Mouse (Mus musculus) embryonic facial prominence, embryonic 12.5 days (tissue): ENCODE measurements around the gene Iqcn. TPM values are rescaled to one million over a fixed set of nuclear protein-coding genes. Genes with fewer than 3 reads are reported as not detected.

Source experiments
- ATAC-seq: fragments of 200-750 bp; cut with Nextera tagmentation; 2 replicates; pipeline ENCODE4 v1.8.0; 2017; ENCODE audit not compliant: insufficient number of reproducible peaks, insufficient read depth, low FRiP score, low TSS enrichment
- H3K27ac ChIP-seq: fragments of 300-500 bp; sonication (generic); 2 replicates; pipeline ENCODE4 v1.5.1; 2016; ENCODE audit warnings: mild to moderate bottlenecking
- H3K27me3 ChIP-seq: fragments of 300-500 bp; sonication (generic); 2 replicates; pipeline ENCODE4 v1.6.1; 2016; ENCODE audit warnings: mild to moderate bottlenecking, moderate library complexity
- H3K36me3 ChIP-seq: fragments of 300-500 bp; sonication (generic); 2 replicates; pipeline ENCODE4 v1.6.1; 2016; ENCODE audit warnings: mild to moderate bottlenecking
- H3K4me1 ChIP-seq: fragments of 300-500 bp; sonication (generic); 2 replicates; pipeline ENCODE4 v1.6.1; 2016
- H3K4me2 ChIP-seq: fragments of 300-500 bp; sonication (generic); replicated peaks from 2 replicates; pipeline ENCODE4 v1.6.1; 2016; ENCODE audit warnings: mild to moderate bottlenecking, moderate library complexity
- H3K4me3 ChIP-seq: fragments of 300-500 bp; sonication (generic); 2 replicates; pipeline ENCODE4 v1.5.1; 2016; ENCODE audit warnings: mild to moderate bottlenecking
- H3K9ac ChIP-seq: fragments of 300-500 bp; sonication (generic); 2 replicates; pipeline ENCODE4 v1.6.1; 2016; ENCODE audit warnings: mild to moderate bottlenecking, moderate library complexity
- H3K9me3 ChIP-seq: fragments of 300-500 bp; sonication (generic); 2 replicates; pipeline ENCODE4 v1.6.1; 2016; ENCODE audit warnings: mild to moderate bottlenecking, moderate library complexity
- WGBS: fragments of 180-500 bp; shearing (Covaris S2); methylation state at CpG from one replicate; pipeline ENCODE4 v1.1.7; 2016; 5-methylcytosine and 5-hydroxymethylcytosine counted together
- polyA plus RNA-seq: library from polyadenylated mRNA; unstranded; fragments of >200 nt; fragmentation: Nextera tagmentation; extraction: Ambion mirVana; gene quantifications from 2 replicates; pipeline ENCODE4 v1.2.1, GENCODE M21; 2016

Gene Iqcn
- polyA plus RNA-seq, 1 experiment from 2014 or later, result not detected

- ATAC-seq, result no peak
- Histone ChIP-seq H3K4me2 (peak overlapping the region; percentile 46), H3K27ac (peak overlapping the region; percentile 98), H3K36me3 (no peaks in the 10 kb centered on the region), H3K27me3 (no peaks in the 10 kb centered on the region), H3K4me3 (peak overlapping the region; percentile 6), H3K9me3 (no peaks in the 10 kb centered on the region), H3K4me1 (peaks cover 53% of the 10 kb centered on the region), H3K9ac (peak overlapping the region; percentile 43)
- 6% methylated on average over 29 of the region's 31 CpGs for WGBS
Measured at GRCm38 (mm10) chr8:70696019-70696885, 7.0 kb upstream of the Iqcn start.

GRCm38 (mm10) chr8:70696946-70697345 is 6.3 kb upstream of the Iqcn start:
- Histone ChIP-seq H3K4me1 (peaks cover 52% of the 10 kb centered on the region), H3K27me3 (no peaks in the 10 kb centered on the region), H3K27ac (peak overlapping the region; percentile 98), H3K9ac (peak overlapping the region; percentile 43), H3K4me2 (peak overlapping the region; percentile 46), H3K36me3 (no peaks in the 10 kb centered on the region), H3K4me3 (peak overlapping the region; percentile 6), H3K9me3 (no peaks in the 10 kb centered on the region)
- 22% methylated on average over 4 of the region's 4 CpGs for WGBS
- no peak for ATAC-seq

- Histone ChIP-seq H3K4me2 (peak overlapping the region; percentile 68), H3K9ac (peak overlapping the region; percentile 38; the same call in 1 of the 2 replicates)
Measured at GRCm38 (mm10) chr8:70697366-70698250, 5.6 kb upstream of the Iqcn start.

GRCm38 (mm10) chr8:70698310-70699109 is 4.7 kb upstream of the Iqcn start, which contains the start of gene Jund:
Gene Jund (plus strand): TSS chr8:70698949.
- Histone ChIP-seq H3K4me2 (peak within 1 kb of the TSS; percentile 68), H3K36me3 (peaks cover 9% of the 10 kb centered on the region; the same call in 1 of the 2 replicates), H3K4me3 (peak within 1 kb of the TSS; percentile 86), H3K4me1 (peaks cover 50% of the 10 kb centered on the region), H3K9ac (peak within 1 kb of the TSS; percentile 99), H3K9me3 (no peaks in the 10 kb centered on the region), H3K27me3 (no peaks in the 10 kb centered on the region), H3K27ac (peak within 1 kb of the TSS; percentile 98)
- under 1% methylated on average over 66 of the region's 69 CpGs for WGBS
- ATAC-seq, result peak; percentile 83

More at GRCm38 (mm10) chr8:70697366-70698250, 5.6 kb upstream of the Iqcn start:
- peaks cover 50% of the 10 kb centered on the region for H3K4me1 ChIP-seq
- H3K4me3 ChIP-seq, result peak overlapping the region; percentile 86
- 69% methylated on average over 12 of the region's 12 CpGs for WGBS
- no peaks in the 10 kb centered on the region for H3K27me3 ChIP-seq
- peak overlapping the region; percentile 98 for H3K27ac ChIP-seq
- H3K9me3 ChIP-seq, result no peaks in the 10 kb centered on the region
- ATAC-seq, result no peak
- H3K36me3 ChIP-seq, result no peaks in the 10 kb centered on the region

GRCm38 (mm10) chr8:70699116-70699833 is 4.0 kb upstream of the Iqcn start:
- H3K4me1 ChIP-seq, result peaks cover 47% of the 10 kb centered on the region
- H3K9me3 ChIP-seq, result no peaks in the 10 kb centered on the region
- under 1% methylated on average over 81 of the region's 89 CpGs for WGBS
- peak overlapping the region; percentile 98 for H3K27ac ChIP-seq
- H3K4me2 ChIP-seq, result peak overlapping the region; percentile 68
- peak overlapping the region; percentile 86 for H3K4me3 ChIP-seq
- peak overlapping the region; percentile 99 for H3K9ac ChIP-seq
- H3K36me3 ChIP-seq, result peaks cover 9% of the 10 kb centered on the region; the same call in 1 of the 2 replicates
- peak; percentile 9 for ATAC-seq
- H3K27me3 ChIP-seq, result no peaks in the 10 kb centered on the region

- Histone ChIP-seq H3K27me3 (no peaks in the 10 kb centered on the region), H3K9me3 (no peaks in the 10 kb centered on the region), H3K27ac (peak overlapping the region; percentile 98), H3K9ac (peak overlapping the region; percentile 99), H3K4me1 (peaks cover 47% of the 10 kb centered on the region), H3K36me3 (peaks cover 9% of the 10 kb centered on the region; the same call in 1 of the 2 replicates), H3K4me3 (peak overlapping the region; percentile 86), H3K4me2 (peak overlapping the region; percentile 68)
- ATAC-seq, result no peak
- under 1% methylated on average over 59 of the region's 59 CpGs for WGBS
Measured at GRCm38 (mm10) chr8:70699834-70700554, 3.3 kb upstream of the Iqcn start.

GRCm38 (mm10) chr8:70700555-70700922 is 2.7 kb upstream of the Iqcn start:
- WGBS, result under 1% methylated on average over 20 of the region's 20 CpGs
- peak overlapping the region; percentile 68 for H3K4me2 ChIP-seq
- peaks cover 9% of the 10 kb centered on the region; the same call in 1 of the 2 replicates for H3K36me3 ChIP-seq
- H3K4me1 ChIP-seq, result peaks cover 43% of the 10 kb centered on the region
- peak overlapping the region; percentile 98 for H3K27ac ChIP-seq
- H3K9ac ChIP-seq, result peak overlapping the region; percentile 99
- H3K9me3 ChIP-seq, result no peaks in the 10 kb centered on the region
- H3K27me3 ChIP-seq, result no peaks in the 10 kb centered on the region
- ATAC-seq, result no peak
- peak overlapping the region; percentile 86 for H3K4me3 ChIP-seq

- no peak for ATAC-seq
- Histone ChIP-seq H3K9ac (peak overlapping the region; percentile 99), H3K27me3 (no peaks in the 10 kb centered on the region), H3K4me3 (peak overlapping the region; percentile 86), H3K27ac (peak overlapping the region; percentile 98), H3K4me1 (peaks cover 36% of the 10 kb centered on the region), H3K36me3 (peaks cover 9% of the 10 kb centered on the region; the same call in 1 of the 2 replicates), H3K4me2 (peak overlapping the region; percentile 68), H3K9me3 (no peaks in the 10 kb centered on the region)
- 55% methylated on average over 10 of the region's 10 CpGs for WGBS
Measured at GRCm38 (mm10) chr8:70701048-70701981, 1.9 kb upstream of the Iqcn start.
